ENCODE assay signal across 8 mouse cellular contexts in genomic region chr10:119131977-119132376, GRCm38 (mm10).
DNase-seq lines count a peak whose midpoint lies in the region; ATAC-seq lines count a peak whose summit lies in the region.

No protein-coding gene starts in this region.

- no peak overlapping the region for H3K9ac ChIP-seq in heart, embryonic 14.5 days (ENCODE audit: low read length)
- H3K9ac ChIP-seq in forebrain, embryonic 14.5 days (ENCODE audit: low read length), result no peak overlapping the region
- H3K9ac ChIP-seq in kidney, embryonic 14.5 days (ENCODE audit: low read depth, low read length), result no peak overlapping the region

- H3K4me2 ChIP-seq in heart, embryonic 14.5 days (ENCODE audit: low read length), result peak overlapping the region; percentile 37
- 0 out of 2 replicates have a peak overlapping the region, but pooled peaks have one; percentile 24 for H3K4me2 ChIP-seq in forebrain, embryonic 14.5 days (ENCODE audit: low read length)
- no peak overlapping the region; the same call in 1 of the 2 replicates for H3K4me2 ChIP-seq in kidney, embryonic 14.5 days (replicated peaks; ENCODE audit: low read depth, low read length)

- no peaks in the 10 kb centered on the region for H3K27me3 ChIP-seq in heart, embryonic 14.5 days (ENCODE audit: control insufficient read depth, insufficient read depth, low read length)
- no peaks in the 10 kb centered on the region for H3K27me3 ChIP-seq in forebrain, embryonic 14.5 days (replicated peaks; ENCODE audit: control insufficient read depth, insufficient read depth, low read length)
- no peaks in the 10 kb centered on the region for H3K27me3 ChIP-seq in midbrain, embryonic 10.5 days (ENCODE audit: low read depth, poor library complexity, severe bottlenecking)
- H3K27me3 ChIP-seq in kidney, embryonic 14.5 days (ENCODE audit: control insufficient read depth, insufficient read depth, low read length), result no peaks in the 10 kb centered on the region

- H3K36me3 ChIP-seq in heart, embryonic 14.5 days (ENCODE audit: control insufficient read depth, insufficient read depth, low read length), result no peaks in the 10 kb centered on the region
- H3K36me3 ChIP-seq in forebrain, embryonic 14.5 days (ENCODE audit: control insufficient read depth, insufficient read depth, low read length), result no peaks in the 10 kb centered on the region
- no peaks in the 10 kb centered on the region for H3K36me3 ChIP-seq in midbrain, embryonic 10.5 days
- H3K36me3 ChIP-seq in kidney, embryonic 14.5 days (ENCODE audit: control insufficient read depth, insufficient read depth, low read length), result no peaks in the 10 kb centered on the region

- no peaks in the 10 kb centered on the region for H3K9me3 ChIP-seq in heart, embryonic 14.5 days (ENCODE audit: control insufficient read depth, low read length)
- no peaks in the 10 kb centered on the region for H3K9me3 ChIP-seq in forebrain, embryonic 14.5 days (replicated peaks; ENCODE audit: control insufficient read depth, low read length)
- H3K9me3 ChIP-seq in midbrain, embryonic 10.5 days (replicated peaks), result no peaks in the 10 kb centered on the region
- H3K9me3 ChIP-seq in kidney, embryonic 14.5 days (ENCODE audit: control insufficient read depth, low read length), result no peaks in the 10 kb centered on the region

- H3K4me3 ChIP-seq in heart, embryonic 14.5 days (ENCODE audit: control insufficient read depth in 1 of 2, insufficient read depth in 1 of 2, low read depth in 1 of 2, low read length in 2 of 2), result no peak overlapping the region
- H3K4me3 ChIP-seq in forebrain, embryonic 14.5 days (ENCODE audit: low read depth, low read length), result no peak overlapping the region
- H3K4me3 ChIP-seq in midbrain, embryonic 10.5 days, result no peak overlapping the region; the same call in 1 of the 2 replicates
- H3K4me3 ChIP-seq in kidney, embryonic 14.5 days (ENCODE audit: low read length), result no peak overlapping the region

- 40% methylated on average over 16 of the region's 16 CpGs for WGBS in heart, embryonic 14.5 days
- WGBS in forebrain, embryonic 14.5 days, result 53% methylated on average over 16 of the region's 16 CpGs
- 52% methylated on average over 16 of the region's 16 CpGs for WGBS in midbrain, embryonic 10.5 days
- WGBS in kidney, embryonic 14.5 days, result 34% methylated on average over 16 of the region's 16 CpGs

- no peak for ATAC-seq in heart, embryonic 14.5 days (ENCODE audit: insufficient number of reproducible peaks, insufficient read depth, low FRiP score, low read depth)
- ATAC-seq in cerebellum, adult (ENCODE audit: insufficient number of reproducible peaks, low FRiP score, low TSS enrichment), result peak; percentile 73; the same call in 1 of the 2 replicates
- peak; percentile 84 for ATAC-seq in forebrain, embryonic 14.5 days
- ATAC-seq in kidney, embryonic 14.5 days (ENCODE audit: low FRiP score, low TSS enrichment), result no peak

- H3K4me1 ChIP-seq in heart, embryonic 14.5 days (ENCODE audit: control insufficient read depth in 2 of 2, insufficient read depth in 2 of 2, low read length in 2 of 2), result peaks cover 6 to 9% of the 10 kb centered on the region in 2 experiments; a peak in 3 of 4 replicates
- no peaks in the 10 kb centered on the region for H3K4me1 ChIP-seq in forebrain, embryonic 14.5 days (ENCODE audit: control insufficient read depth, insufficient read depth, low read length)
- H3K4me1 ChIP-seq in midbrain, embryonic 10.5 days, result peaks cover 22% of the 10 kb centered on the region
- 0 out of 2 replicates have a peak, but pooled peaks cover 2% of the 10 kb centered on the region for H3K4me1 ChIP-seq in kidney, embryonic 14.5 days (ENCODE audit: control insufficient read depth, insufficient read depth, low read length)

- DNase-seq in heart, adult 11 months, result no peak
- DNase-seq in forebrain, embryonic 14.5 days (ENCODE audit: low spot score), result peak; percentile 67
- DNase-seq in midbrain, embryonic 10.5 days (ENCODE audit: low spot score), result peak; percentile 57
- DNase-seq in T-cell, adult 2 months (ENCODE audit: low spot score), result no peak
- DNase-seq in gastrocnemius, adult 8-10 months (ENCODE audit: low spot score in 2 of 2), result no peak

- no peak overlapping the region for H3K27ac ChIP-seq in heart, embryonic 14.5 days (replicated peaks in 1 of 2; ENCODE audit: control insufficient read depth in 1 of 2, insufficient read depth in 1 of 2, low read depth in 2 of 2, low read length in 2 of 2)
- no peak overlapping the region for H3K27ac ChIP-seq in forebrain, embryonic 14.5 days (ENCODE audit: low read depth, low read length)
- peak overlapping the region; percentile 46; the same call in 1 of the 2 replicates for H3K27ac ChIP-seq in midbrain, embryonic 10.5 days (replicated peaks)
- no peak overlapping the region for H3K27ac ChIP-seq in kidney, embryonic 14.5 days (ENCODE audit: low read depth, low read length)

Comparison
In these comparisons a context has a peak if more than half of its experiments do, and no peak if none do; other contexts are left out.
1. ATAC-seq: peak in cerebellum, adult (single experiment) and forebrain, embryonic 14.5 days (single experiment); none in heart, embryonic 14.5 days (single experiment) and kidney, embryonic 14.5 days (single experiment).
2. DNase-seq: peak in forebrain, embryonic 14.5 days (single experiment) and midbrain, embryonic 10.5 days (single experiment); none in heart, adult 11 months (single experiment), T-cell, adult 2 months (single experiment) and gastrocnemius, adult 8-10 months (0 of 2).